Mouse (Mus musculus) liver, embryonic 16.5 days (tissue): ENCODE data around the gene Mfsd12. TPM values are rescaled to one million over a fixed set of nuclear protein-coding genes. Genes with fewer than 3 reads are reported as not detected.

Source experiments
- ATAC-seq: fragments of 200-750 bp; cut with Nextera tagmentation; 2 replicates; pipeline ENCODE4 v1.8.0; 2017; ENCODE audit warnings: low read depth, mild to moderate bottlenecking, moderate number of reproducible peaks, moderate library complexity
- H3K27ac ChIP-seq: fragments of 300-500 bp; sonication (generic); 2 replicates; pipeline ENCODE4 v1.5.1; 2014; ENCODE audit warnings: mild to moderate bottlenecking, low read length
- H3K27me3 ChIP-seq: fragments of 300-500 bp; sonication (generic); 2 replicates; pipeline ENCODE4 v1.6.1; 2014; ENCODE audit warnings: low read depth, low read length, mixed read lengths; ENCODE audit not compliant: control insufficient read depth, insufficient read depth
- H3K36me3 ChIP-seq: fragments of 300-500 bp; sonication (generic); 2 replicates; pipeline ENCODE4 v1.6.1; 2014; ENCODE audit warnings: mild to moderate bottlenecking; ENCODE audit not compliant: control insufficient read depth, insufficient read depth
- H3K4me1 ChIP-seq: fragments of 300-500 bp; sonication (generic); 2 replicates; pipeline ENCODE4 v1.6.1; 2014; ENCODE audit warnings: low read depth, low read length, mixed read lengths; ENCODE audit not compliant: control insufficient read depth
- H3K4me2 ChIP-seq: fragments of 300-500 bp; sonication (generic); 2 replicates; pipeline ENCODE4 v1.6.1; 2014; ENCODE audit warnings: low read depth, low read length, mixed read lengths
- H3K4me3 ChIP-seq: fragments of 300-500 bp; sonication (generic); 2 replicates; pipeline ENCODE4 v1.5.1; 2014; ENCODE audit warnings: low read depth, mild to moderate bottlenecking, low read length
- H3K9ac ChIP-seq: fragments of 300-500 bp; sonication (generic); 2 replicates; pipeline ENCODE4 v1.6.1; 2014; ENCODE audit warnings: low read depth, low read length
- H3K9me3 ChIP-seq: fragments of 300-500 bp; sonication (generic); replicated peaks from 2 replicates; pipeline ENCODE4 v1.6.1; 2016; ENCODE audit warnings: low read length; ENCODE audit not compliant: control insufficient read depth
- WGBS: fragments of 180-500 bp; shearing (Covaris S2); extraction: QIAGEN DNeasy Blood & Tissue Kit; methylation state at CpG from one replicate; pipeline ENCODE4 v1.1.7; 2014; ENCODE audit not compliant: insufficient replicate concordance; 5-methylcytosine and 5-hydroxymethylcytosine counted together
- microRNA-seq: library from miRNA; unstranded; fragments of <30 nt; microRNA quantifications from one replicate; pipeline ENCODE4, GENCODE M21; 2016
- polyA plus RNA-seq: library from polyadenylated mRNA; unstranded; fragments of >200 nt; fragmentation: Nextera tagmentation; extraction: Ambion mirVana; gene quantifications from 2 replicates; pipeline ENCODE4 v1.2.1, GENCODE M21; 2015

The Mfsd12 gene
- polyA plus RNA-seq, 1 experiment from 2014 or later, result 11.9 TPM

DNA sequence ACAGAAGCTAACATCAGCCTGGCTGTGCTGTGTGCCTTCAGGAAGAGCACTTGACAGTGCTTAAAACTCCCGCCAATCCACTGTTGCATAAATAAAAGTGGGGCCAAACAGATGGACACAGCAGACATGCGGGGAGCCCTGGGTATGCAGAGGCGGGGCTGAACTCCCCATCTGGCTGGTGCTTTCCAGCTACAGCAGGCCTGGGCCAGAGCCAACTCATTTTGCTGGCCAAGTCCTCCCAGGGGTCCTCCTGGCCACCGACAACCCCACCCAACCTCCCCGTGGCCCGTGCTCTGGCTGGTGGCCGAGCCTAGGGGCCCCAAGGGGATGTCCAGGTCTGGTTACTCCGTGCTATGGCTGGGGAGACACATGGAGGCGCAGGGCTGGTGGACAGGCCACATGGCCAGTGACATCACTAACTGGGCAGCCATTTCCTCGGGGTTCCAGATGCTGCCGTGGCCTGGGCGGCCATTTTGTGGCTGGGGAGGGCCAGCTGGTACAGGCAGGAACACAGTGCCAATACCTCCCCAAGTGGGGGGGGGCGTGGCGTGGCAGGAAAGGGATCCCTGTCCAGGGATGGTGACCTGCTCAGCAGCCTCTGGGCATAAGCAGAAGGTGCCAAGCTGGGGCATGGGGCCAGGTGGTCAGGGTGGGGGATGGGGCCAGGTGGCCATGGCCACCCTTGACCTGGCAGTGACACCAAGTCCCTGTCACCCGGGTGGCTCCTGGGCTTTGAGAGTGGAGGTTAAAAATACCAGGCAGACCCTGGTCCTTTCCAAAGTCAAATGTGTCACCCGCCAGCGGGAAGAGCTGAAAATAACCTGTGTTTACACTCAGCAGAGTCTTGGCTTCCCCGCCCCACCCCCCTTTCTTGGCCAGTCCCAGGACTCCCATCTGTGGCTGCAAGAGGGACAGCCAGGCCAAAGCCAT lies 54.4 kb downstream of the Mfsd12 start:
- WGBS, result 66% methylated on average over 18 of the region's 18 CpGs
- Histone ChIP-seq H3K9me3 (no peaks in the 10 kb centered on the region), H3K27me3 (peaks cover 22% of the 10 kb centered on the region), H3K4me2 (no peak overlapping the region), H3K4me1 (peaks cover 67% of the 10 kb centered on the region), H3K9ac (peak overlapping the region; percentile 9; the same call in 1 of the 2 replicates), H3K27ac (peak overlapping the region; percentile 55), H3K36me3 (no peaks in the 10 kb centered on the region), H3K4me3 (no peak overlapping the region)
- no peak for ATAC-seq

DNA sequence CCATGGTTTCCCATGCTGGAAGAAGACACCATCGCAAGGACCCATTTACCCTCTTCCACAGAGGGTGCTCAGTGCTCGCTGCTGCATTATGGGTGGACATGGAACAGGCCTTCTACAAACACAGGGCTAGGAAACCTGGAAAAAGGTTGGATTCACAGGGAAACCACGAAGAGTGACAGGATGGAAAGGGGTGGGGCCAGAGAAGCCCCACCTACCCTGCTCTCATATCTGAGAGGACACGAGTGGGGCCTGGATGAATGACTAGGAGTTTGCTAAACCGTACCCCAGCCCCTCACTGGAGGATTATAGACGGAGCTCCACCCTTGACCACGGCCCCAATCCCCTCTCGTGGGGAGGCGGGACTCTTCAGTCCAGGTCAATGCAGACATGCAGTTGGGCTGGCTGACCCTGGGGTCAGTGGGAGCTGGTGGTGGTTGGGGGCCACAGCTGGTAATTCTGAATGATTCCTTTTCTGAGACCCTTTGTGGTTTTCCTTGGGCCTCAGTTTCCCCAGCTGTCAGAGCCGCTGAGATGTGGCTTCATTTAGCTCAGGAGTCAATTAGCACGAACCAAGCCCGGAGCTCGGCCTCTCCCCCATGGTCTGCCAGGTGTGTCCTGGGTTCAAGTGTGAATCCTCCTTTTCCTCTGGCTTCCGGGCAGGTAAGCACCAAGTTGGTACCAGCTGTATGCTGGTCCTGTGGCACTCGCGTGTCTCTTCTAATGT lies 55.5 kb downstream of the Mfsd12 start:
- H3K27me3 ChIP-seq, result peaks cover 12% of the 10 kb centered on the region
- peak overlapping the region; percentile 55 for H3K27ac ChIP-seq
- H3K4me3 ChIP-seq, result no peak overlapping the region
- 0 out of 2 replicates have a peak overlapping the region, but pooled peaks have one; percentile 12 for H3K9ac ChIP-seq
- no peak for ATAC-seq
- 58% methylated on average over 16 of the region's 16 CpGs for WGBS
- H3K4me1 ChIP-seq, result peaks cover 71% of the 10 kb centered on the region
- no peak overlapping the region for H3K4me2 ChIP-seq
- H3K9me3 ChIP-seq, result no peaks in the 10 kb centered on the region
- H3K36me3 ChIP-seq, result no peaks in the 10 kb centered on the region

GRCm38 (mm10) chr10:81413310-81414261 lies 56.3 kb downstream of the Mfsd12 start:
- Histone ChIP-seq H3K27ac (peak overlapping the region; percentile 48), H3K36me3 (no peaks in the 10 kb centered on the region), H3K9me3 (no peaks in the 10 kb centered on the region), H3K27me3 (peaks cover 3% of the 10 kb centered on the region), H3K4me1 (peaks cover 63% of the 10 kb centered on the region), H3K9ac (peak overlapping the region; percentile 28; the same call in 1 of the 2 replicates), H3K4me3 (peak overlapping the region; percentile 29), H3K4me2 (0 out of 2 replicates have a peak overlapping the region, but pooled peaks have one; percentile 26)
- WGBS, result 18% methylated on average over 26 of the region's 26 CpGs
- ATAC-seq, result peak; percentile 45

DNA sequence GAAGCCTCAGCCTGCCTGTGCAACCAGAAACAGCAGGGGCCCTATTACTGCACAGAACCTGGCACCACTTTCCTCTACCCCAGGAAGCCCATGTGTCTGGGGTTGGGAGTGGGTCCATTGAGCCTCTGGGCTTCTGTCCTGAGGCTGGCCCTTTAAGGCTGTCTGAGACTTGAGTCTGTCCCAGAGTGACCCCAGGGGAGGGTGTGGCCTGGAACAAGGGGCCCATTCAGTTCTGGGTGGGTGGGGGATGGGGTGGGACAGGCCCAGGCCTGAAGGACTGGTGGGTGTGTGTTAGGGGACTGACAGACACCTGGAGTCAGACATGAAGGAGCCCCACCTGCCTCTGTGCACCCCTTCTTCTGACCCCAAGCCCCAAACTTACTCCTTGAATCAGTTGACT lies 57.4 kb downstream of the Mfsd12 start:
- Histone ChIP-seq H3K36me3 (no peaks in the 10 kb centered on the region), H3K27ac (peak overlapping the region; percentile 28), H3K9ac (no peak overlapping the region), H3K4me1 (peaks cover 52% of the 10 kb centered on the region), H3K4me2 (no peak overlapping the region), H3K9me3 (no peaks in the 10 kb centered on the region), H3K4me3 (no peak overlapping the region), H3K27me3 (no peaks in the 10 kb centered on the region)
- ATAC-seq, result no peak

GRCm38 (mm10) chr10:81415146-81415545 lies 57.9 kb downstream of the Mfsd12 start:
- Histone ChIP-seq H3K4me2 (no peak overlapping the region), H3K27ac (no peak overlapping the region)

More at GRCm38 (mm10) chr10:81415146-81415545, 57.9 kb downstream of the Mfsd12 start:
- WGBS, result 55% methylated on average over 5 of the region's 5 CpGs
- H3K27me3 ChIP-seq, result no peaks in the 10 kb centered on the region
- H3K9ac ChIP-seq, result no peak overlapping the region
- H3K4me3 ChIP-seq, result no peak overlapping the region
- no peak for ATAC-seq
- H3K9me3 ChIP-seq, result no peaks in the 10 kb centered on the region
- no peaks in the 10 kb centered on the region for H3K36me3 ChIP-seq
- H3K4me1 ChIP-seq, result peaks cover 52% of the 10 kb centered on the region

Small RNA genes lying within 50 kb of the gene (microRNA-seq; reads per million reads assigned to microRNA genes)
- not detected for gene Mir6913

Other genes with a start within 250 kb of the Mfsd12 start
- gene Zbtb7a, start 222.3 kb upstream of the Mfsd12 start, polyA plus RNA-seq, result 30.0 and 35.0 TPM in 2 replicates
- gene Pias4, start 189.6 kb upstream of the Mfsd12 start, polyA plus RNA-seq, result 21.8 and 22.1 TPM in 2 replicates
- gene Eef2, start 180.9 kb upstream of the Mfsd12 start, polyA plus RNA-seq, result 266 and 282 TPM in 2 replicates
- gene Dapk3, start 174.5 kb upstream of the Mfsd12 start, polyA plus RNA-seq, result 11.0 and 12.2 TPM in 2 replicates
- not detected in 2 replicates for gene 4930442H23Rik, start 173.6 kb upstream of the Mfsd12 start, polyA plus RNA-seq
- 0.05 TPM in 1 of 2 replicates, not detected in the other for gene Nmrk2, start 155.4 kb upstream of the Mfsd12 start, polyA plus RNA-seq
- gene Atcay, start 126.7 kb upstream of the Mfsd12 start, polyA plus RNA-seq, result 0.02 and 0.04 TPM in 2 replicates
- gene Zfr2, start 124.3 kb upstream of the Mfsd12 start, polyA plus RNA-seq, result 0.59 and 1.1 TPM in 2 replicates
- 1.6 and 1.8 TPM in 2 replicates for gene Matk, start 104.6 kb upstream of the Mfsd12 start, polyA plus RNA-seq
- 80.0 and 88.1 TPM in 2 replicates for gene Mrpl54, start 90.6 kb upstream of the Mfsd12 start, polyA plus RNA-seq
- gene Apba3, start 90.5 kb upstream of the Mfsd12 start, polyA plus RNA-seq, result 24.2 and 26.3 TPM in 2 replicates
- gene Tjp3, start 65.9 kb upstream of the Mfsd12 start, polyA plus RNA-seq, result 0.82 and 1.4 TPM in 2 replicates
- 13.9 and 14.7 TPM in 2 replicates for gene Pip5k1c, start 64.5 kb upstream of the Mfsd12 start, polyA plus RNA-seq
- gene Cactin, start 36.4 kb upstream of the Mfsd12 start, polyA plus RNA-seq, result 18.4 and 18.7 TPM in 2 replicates
- 4.3 and 4.5 TPM in 2 replicates for gene Tbxa2r, start 28.8 kb upstream of the Mfsd12 start, polyA plus RNA-seq
- gene Gipc3, start 14.2 kb upstream of the Mfsd12 start, polyA plus RNA-seq, result not detected in 2 replicates
- 19.8 and 22.5 TPM in 2 replicates for gene Hmg20b, start 7.0 kb upstream of the Mfsd12 start, polyA plus RNA-seq
- 1.9 and 2.5 TPM in 2 replicates for gene 4930404N11Rik, start 8.3 kb downstream of the Mfsd12 start, polyA plus RNA-seq
- 128 and 138 TPM in 2 replicates for gene Fzr1, start 21.0 kb downstream of the Mfsd12 start, polyA plus RNA-seq
- gene Dohh, start 26.9 kb downstream of the Mfsd12 start, polyA plus RNA-seq, result 46.3 and 48.3 TPM in 2 replicates
- 0.54 and 0.55 TPM in 2 replicates for gene Gm48551, start 27.0 kb downstream of the Mfsd12 start, polyA plus RNA-seq
- gene Gm48552, start 31.5 kb downstream of the Mfsd12 start, polyA plus RNA-seq, result 0.44 and 0.48 TPM in 2 replicates
- gene Smim24, start 35.6 kb downstream of the Mfsd12 start, polyA plus RNA-seq, result 1.7 and 4.1 TPM in 2 replicates
- 10.2 and 12.0 TPM in 2 replicates for gene Nfic, start 98.1 kb downstream of the Mfsd12 start, polyA plus RNA-seq
- 0.05 TPM in 1 of 2 replicates, not detected in the other for gene Celf5, start 125.2 kb downstream of the Mfsd12 start, polyA plus RNA-seq
- gene Ncln, start 138.9 kb downstream of the Mfsd12 start, polyA plus RNA-seq, result 39.3 and 47.1 TPM in 2 replicates
- gene S1pr4, start 142.6 kb downstream of the Mfsd12 start, polyA plus RNA-seq, result 4.8 and 5.3 TPM in 2 replicates
- 4.3 and 4.4 TPM in 2 replicates for gene Gna15, start 166.7 kb downstream of the Mfsd12 start, polyA plus RNA-seq
- gene Gna11, start 187.7 kb downstream of the Mfsd12 start, polyA plus RNA-seq, result 20.0 and 24.3 TPM in 2 replicates
- gene Aes, start 202.0 kb downstream of the Mfsd12 start, polyA plus RNA-seq, result 131 and 141 TPM in 2 replicates
- 1.8 and 2.7 TPM in 2 replicates for gene Tle2, start 217.1 kb downstream of the Mfsd12 start, polyA plus RNA-seq
- gene Tle6, start 243.6 kb downstream of the Mfsd12 start, polyA plus RNA-seq, result 3.5 and 4.5 TPM in 2 replicates
- gene BC025920, start 248.8 kb downstream of the Mfsd12 start, polyA plus RNA-seq, result 0.35 and 0.36 TPM in 2 replicates